Mouse (Mus musculus) monocyte, adult 5-6 weeks (primary cell): ENCODE measurements around the gene Uhrf2. TPM values are rescaled to one million over a fixed set of nuclear protein-coding genes. Genes with fewer than 3 reads are reported as not detected.
A peak's percentile ranks its signal among the peaks of the same experiment; 100 is the strongest.
"Not testable (repeated sequence)": the region's sequence is repeated elsewhere in the genome, so short reads cannot be mapped to it uniquely, and the experiment has no call there.

Experiments
- ATAC-seq: fragments of 153-309, 156-312 bp; replicated peaks from 2 replicates; pipeline ENCODE4 v1.8.0; 2017; ENCODE audit warnings: mild to moderate bottlenecking; ENCODE audit not compliant: low TSS enrichment, insufficient number of reproducible peaks, severe bottlenecking, poor library complexity, low FRiP score
- total RNA-seq: library from RNA; stranded (forward); fragments of 200-1000, 200-491, 200-594 nt; gene quantifications from 3 replicates; pipeline ENCODE4 v1.2.3, GENCODE M21; 2017

The Uhrf2 gene
- total RNA-seq, result 68.4 to 101 TPM (median 95.4 TPM) in 3 replicates

GRCm38 (mm10) chr19:30029894-30030635, at the start of gene Uhrf2:
Gene Uhrf2 (plus strand): TSS chr19:30030513.
- peak; percentile 94 for ATAC-seq

GRCm38 (mm10) chr19:29984208-29985005, 45.9 kb upstream of the Uhrf2 start:
- ATAC-seq, result no peak

- no peak for ATAC-seq
These were observed 43.7 kb upstream of the Uhrf2 start for GRCm38 (mm10) chr19:29986464-29987091.

GRCm38 (mm10) chr19:30000406-30001365, 29.6 kb upstream of the Uhrf2 start:
- ATAC-seq, result no peak

GRCm38 (mm10) chr19:30001550-30001949, 28.8 kb upstream of the Uhrf2 start:
- no peak for ATAC-seq

DNA sequence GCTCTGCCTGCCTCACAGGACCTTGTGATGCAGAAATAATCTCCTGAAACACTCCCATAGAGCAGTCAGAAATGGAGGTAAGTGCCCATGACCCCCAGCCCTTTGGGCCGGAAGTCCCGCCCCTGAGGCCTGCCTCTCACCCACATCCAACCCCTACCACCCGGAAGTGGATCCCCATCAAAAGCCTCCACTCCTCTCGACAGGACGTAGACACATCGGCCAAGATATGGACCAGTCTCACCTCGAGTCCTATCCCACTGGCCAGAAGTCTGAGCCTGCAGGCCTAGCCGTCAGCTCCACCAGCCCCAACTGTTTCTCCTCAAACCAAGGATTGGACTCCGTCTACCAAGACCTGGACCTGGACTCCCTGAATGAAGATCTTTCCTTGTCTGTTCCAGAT, 26.7 kb upstream of the Uhrf2 start, which contains the start of gene Trpd52l3:
Trpd52l3 (plus strand) TSS at position 170 of the 400 bp plus-strand sequence.
- ATAC-seq, result no peak

GRCm38 (mm10) chr19:30006371-30006770, 23.9 kb upstream of the Uhrf2 start:
- no peak for ATAC-seq

DNA sequence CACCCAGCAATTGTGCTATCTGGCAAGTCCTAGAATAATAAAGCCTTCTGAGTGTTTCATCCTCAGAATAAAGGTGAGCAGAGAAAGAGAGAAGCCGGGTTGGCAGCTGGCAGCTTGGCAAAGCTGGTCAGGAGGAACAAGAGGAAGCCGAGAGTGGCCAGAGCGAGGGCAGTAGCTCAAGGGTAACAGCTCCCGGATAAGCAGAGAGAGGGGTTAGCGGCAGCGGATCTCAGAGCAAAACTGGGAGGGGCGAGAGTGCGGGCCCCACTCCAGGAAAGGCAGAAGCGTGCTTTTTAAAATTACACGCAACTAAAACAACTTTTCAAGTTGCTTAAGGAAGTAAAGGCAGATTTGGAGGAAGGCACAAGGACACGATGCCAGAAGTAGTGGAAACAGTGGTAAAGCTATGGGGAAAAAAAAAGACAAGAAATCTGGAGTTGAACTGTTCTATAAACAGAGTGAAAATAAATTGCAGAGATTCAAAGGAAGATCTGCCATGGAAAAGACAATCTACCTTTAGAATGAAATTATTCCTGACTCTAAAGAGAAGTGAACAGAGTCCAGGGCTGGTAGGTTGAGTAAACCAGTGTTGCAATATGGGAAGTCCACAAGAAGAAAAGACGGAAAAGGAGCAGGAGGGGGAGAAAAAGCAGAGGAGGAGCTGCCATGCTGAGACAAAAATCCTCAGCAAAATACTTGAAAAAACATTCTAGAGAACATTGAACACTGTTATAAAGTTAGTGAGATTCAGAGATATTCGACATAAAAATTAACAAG, 19.6 kb upstream of the Uhrf2 start:
- no peak for ATAC-seq

GRCm38 (mm10) chr19:30014331-30014730, 16.0 kb upstream of the Uhrf2 start:
- no peak for ATAC-seq

- no peak for ATAC-seq
These were observed 14.2 kb upstream of the Uhrf2 start for GRCm38 (mm10) chr19:30016156-30016555.

DNA sequence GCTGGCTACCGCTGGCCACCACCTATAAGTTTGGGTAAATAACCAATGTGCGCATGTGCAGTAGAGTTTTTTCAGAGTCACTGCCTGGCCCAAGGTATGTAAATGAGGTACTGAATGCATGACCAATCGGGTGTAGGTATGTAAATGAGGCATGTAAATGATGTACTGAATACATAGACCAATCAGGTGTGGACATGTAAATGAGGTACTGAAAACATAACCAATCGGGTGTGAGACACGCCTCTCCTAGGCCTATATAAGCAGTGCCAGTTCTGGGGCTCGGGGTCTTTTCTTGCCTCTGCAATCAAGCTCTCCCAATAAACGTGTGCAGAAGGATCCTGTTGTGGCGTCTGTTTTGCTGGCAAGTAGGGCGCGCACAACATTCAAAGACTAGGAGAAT, 6.9 kb upstream of the Uhrf2 start:
- ATAC-seq, result not testable (repeated sequence)

- ATAC-seq, result no peak
These were observed 1.2 kb upstream of the Uhrf2 start for GRCm38 (mm10) chr19:30029002-30029710.

DNA sequence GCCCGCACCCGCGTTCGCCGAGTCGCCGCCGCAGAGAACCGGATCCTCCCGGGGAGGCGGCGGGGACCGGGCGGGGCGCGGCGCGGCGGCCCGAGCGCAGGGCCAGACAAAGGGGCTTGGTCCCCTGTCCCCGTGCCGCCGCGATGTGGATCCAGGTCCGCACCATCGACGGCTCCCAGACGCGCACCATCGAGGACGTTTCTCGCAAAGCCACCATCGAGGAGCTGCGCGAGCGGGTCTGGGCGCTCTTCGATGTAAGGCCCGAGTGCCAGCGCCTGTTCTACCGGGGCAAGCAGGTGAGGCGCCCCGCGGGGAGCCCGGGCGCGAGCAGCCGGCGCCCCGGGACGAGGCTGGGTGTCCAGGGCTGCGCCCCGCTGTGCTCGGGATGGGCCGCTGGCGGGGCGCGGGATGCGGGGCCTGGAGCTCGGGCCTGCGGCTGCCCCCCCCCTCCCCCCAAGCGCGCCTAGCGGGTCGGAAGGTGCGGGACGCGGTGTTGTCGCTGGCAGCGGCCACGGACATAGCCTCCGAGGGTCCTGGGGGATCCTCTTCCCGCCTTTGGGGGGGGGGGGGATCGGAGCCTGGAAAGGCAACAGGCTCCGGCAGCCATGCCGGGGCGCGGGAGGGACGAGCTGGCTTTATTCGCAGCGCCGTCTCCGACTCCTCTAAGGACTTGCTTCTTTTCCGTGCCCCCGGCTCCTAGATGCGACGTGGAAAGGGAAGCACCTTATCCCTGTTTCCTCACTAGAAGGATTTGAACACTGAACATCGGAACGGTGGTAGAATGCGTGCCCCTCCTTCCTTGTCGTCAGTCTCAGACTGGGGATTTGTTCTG, 539 bp downstream of the Uhrf2 start:
- ATAC-seq, result peak; percentile 17; the same call in 1 of the 2 replicates

GRCm38 (mm10) chr19:30031468-30031931, 1.2 kb downstream of the Uhrf2 start:
- no peak for ATAC-seq

- ATAC-seq, result no peak
These were observed 1.9 kb downstream of the Uhrf2 start for GRCm38 (mm10) chr19:30032206-30032605.

GRCm38 (mm10) chr19:30035361-30035760, 5.0 kb downstream of the Uhrf2 start:
- ATAC-seq, result no peak
